Mouse (Mus musculus) B cell, adult (primary cell): Measurements from ENCODE around the gene Emx1. TPM values are rescaled to one million over a fixed set of nuclear protein-coding genes. Genes with fewer than 3 reads are reported as not detected.

ENCODE experiments used
- total RNA-seq: library from RNA; stranded (reverse); gene quantifications from 4 replicates; pipeline ENCODE4 v1.2.4, GENCODE M21; 2023; ENCODE audit not compliant: inconsistent age

Gene Emx1
- total RNA-seq = not detected in 4 replicates

GRCm38 (mm10) chr6:85187340-85188211 is at the start of gene Emx1:
Emx1 (plus strand) TSS chr6:85187438.

Other genes with a start within 250 kb of the Emx1 start
- gene Exoc6b, start 117.9 kb upstream of the Emx1 start, total RNA-seq = 18.5 to 25.5 TPM (median 22.4 TPM) in 4 replicates
- gene Spr, start 49.7 kb upstream of the Emx1 start, total RNA-seq = 4.8 to 6.4 TPM (median 5.9 TPM) in 4 replicates
- gene Sfxn5, start 146.0 kb downstream of the Emx1 start, total RNA-seq = 11.0 to 13.9 TPM (median 12.3 TPM) in 4 replicates
- 0.64 to 1.2 TPM (median 0.99 TPM) in 4 replicates for gene Rab11fip5, start 187.2 kb downstream of the Emx1 start, total RNA-seq
- not detected in 4 replicates for gene Noto, start 236.4 kb downstream of the Emx1 start, total RNA-seq
- gene Smyd5, start 244.6 kb downstream of the Emx1 start, total RNA-seq = 40.9 to 51.6 TPM (median 45.6 TPM) in 4 replicates